Mouse (Mus musculus) MEL (cell line): ENCODE data around the gene Ugt1a9. TPM values are rescaled to one million over a fixed set of nuclear protein-coding genes. Genes with fewer than 3 reads are reported as not detected.
"Not testable (repeated sequence)": the region's sequence is repeated elsewhere in the genome, so short reads cannot be mapped to it uniquely, and the experiment has no call there.

Experiments
- DNase-seq: peaks from one replicate; pipeline ENCODE4 v3.0.0; 2011; ENCODE audit warnings: low read depth, low spot score
- H3K27ac ChIP-seq: 2 replicates; pipeline ENCODE4 v1.5.1; 2012; ENCODE audit warnings: low read depth, mild to moderate bottlenecking, control low read depth, low read length, moderate library complexity; ENCODE audit not compliant: control insufficient read depth
- H3K27me3 ChIP-seq, 2 experiments: fragments of 150-350 bp in 1 of 2; sonication (generic) in 1 of 2; 2 replicates each; pipeline ENCODE4 v1.6.1; 2012; ENCODE audit warnings: low read length in 2 of 2, mild to moderate bottlenecking in 2 of 2, improper control_type of control experiment in 1 of 2, moderate library complexity in 1 of 2; ENCODE audit not compliant: insufficient read depth in 2 of 2, control insufficient read depth in 1 of 2
- H3K36me3 ChIP-seq, 2 experiments: 2 replicates each; pipeline ENCODE4 v1.6.1; 2012 to 2014; ENCODE audit warnings: low read length in 2 of 2, improper control_type of control experiment in 1 of 2, inconsistent platforms in 1 of 2, mild to moderate bottlenecking in 1 of 2; ENCODE audit not compliant: insufficient read depth in 2 of 2, control insufficient read depth in 1 of 2
- H3K4me1 ChIP-seq, 2 experiments: fragments of 150-350 bp in 1 of 2; sonication (generic) in 1 of 2; 2 replicates each; pipeline ENCODE4 v1.6.1; 2012; ENCODE audit warnings: low read length in 2 of 2, improper control_type of control experiment in 1 of 2, mild to moderate bottlenecking in 1 of 2; ENCODE audit not compliant: insufficient read depth in 2 of 2, control insufficient read depth in 1 of 2
- H3K4me3 ChIP-seq, 2 experiments: fragments of 150-350 bp in 1 of 2; sonication (generic) in 1 of 2; 2 replicates each; pipeline ENCODE4 v1.5.1; 2012; ENCODE audit warnings: low read depth in 2 of 2, low read length in 2 of 2, mild to moderate bottlenecking in 2 of 2, moderate library complexity in 2 of 2, control low read depth in 1 of 2, improper control_type of control experiment in 1 of 2; ENCODE audit not compliant: control insufficient read depth in 1 of 2, insufficient read depth in 1 of 2
- H3K79me2 ChIP-seq: 2 replicates; pipeline ENCODE4 v1.6.1; 2012; ENCODE audit warnings: mild to moderate bottlenecking, low read length, moderate library complexity; ENCODE audit not compliant: control insufficient read depth, poor library complexity, insufficient read depth
- H3K9ac ChIP-seq: 2 replicates; pipeline ENCODE4 v1.6.1; 2012; ENCODE audit warnings: low read depth, mild to moderate bottlenecking, control low read depth, low read length, moderate library complexity; ENCODE audit not compliant: control insufficient read depth, poor library complexity, severe bottlenecking
- H3K9me3 ChIP-seq: fragments of 150-350 bp; sonication (generic); replicated peaks from 2 replicates; pipeline ENCODE4 v1.6.1; 2012; ENCODE audit warnings: mild to moderate bottlenecking, low read length, improper control_type of control experiment, moderate library complexity; ENCODE audit not compliant: insufficient read depth
- CHD1 ChIP-seq: IDR thresholded peaks from 2 replicates; pipeline ENCODE4 v1.6.1; 2012; ENCODE audit warnings: low read depth, mild to moderate bottlenecking, inconsistent platforms, low read length, improper control_type of control experiment
- CHD2 ChIP-seq: IDR thresholded peaks from 2 replicates; pipeline ENCODE4 v1.6.1; 2011; ENCODE audit warnings: low read length, improper control_type of control experiment
- E2F4 ChIP-seq: IDR thresholded peaks from 2 replicates; pipeline ENCODE4 v1.6.1; 2011; ENCODE audit warnings: low read depth, low read length, improper control_type of control experiment, borderline replicate concordance
- ELF1 ChIP-seq: IDR thresholded peaks from 2 replicates; pipeline ENCODE4 v1.6.1; 2014; ENCODE audit warnings: low read depth, mild to moderate bottlenecking, inconsistent platforms, low read length, improper control_type of control experiment, moderate library complexity
- EP300 ChIP-seq, 2 experiments: IDR thresholded peaks; 2 replicates each; pipeline ENCODE4 v1.6.1; 2011; ENCODE audit warnings: improper control_type of control experiment in 2 of 2, low read length in 2 of 2, low read depth in 1 of 2, mild to moderate bottlenecking in 1 of 2
- HCFC1 ChIP-seq: IDR thresholded peaks from 2 replicates; pipeline ENCODE4 v1.6.1; 2012; ENCODE audit warnings: low read depth, mild to moderate bottlenecking, inconsistent platforms, low read length, improper control_type of control experiment, moderate library complexity
- MAX ChIP-seq: IDR thresholded peaks from 2 replicates; pipeline ENCODE4 v1.6.1; 2011; ENCODE audit warnings: low read length, improper control_type of control experiment
- MAZ ChIP-seq: IDR thresholded peaks from 2 replicates; pipeline ENCODE4 v1.6.1; 2012; ENCODE audit warnings: low read depth, mild to moderate bottlenecking, inconsistent platforms, low read length, improper control_type of control experiment
- MEF2A ChIP-seq: IDR thresholded peaks from 2 replicates; pipeline ENCODE4 v1.6.1; 2014; ENCODE audit warnings: low read depth, mild to moderate bottlenecking, inconsistent platforms, low read length, improper control_type of control experiment; ENCODE audit not compliant: poor library complexity, insufficient replicate concordance, severe bottlenecking; ENCODE audit errors: extremely low read depth
- MYB ChIP-seq: IDR thresholded peaks from 2 replicates; pipeline ENCODE4 v1.6.1; 2011; ENCODE audit warnings: mild to moderate bottlenecking, low read depth, low read length, improper control_type of control experiment
- NRF1 ChIP-seq: IDR thresholded peaks from 2 replicates; pipeline ENCODE4 v1.6.1; 2014; ENCODE audit warnings: low read depth, mild to moderate bottlenecking, inconsistent platforms, low read length, improper control_type of control experiment, moderate library complexity; ENCODE audit not compliant: poor library complexity, insufficient read depth, severe bottlenecking
- RAD21 ChIP-seq: IDR thresholded peaks from 2 replicates; pipeline ENCODE4 v1.6.1; 2011; ENCODE audit warnings: mild to moderate bottlenecking, low read depth, low read length, improper control_type of control experiment
- RCOR1 ChIP-seq: IDR thresholded peaks from 2 replicates; pipeline ENCODE4 v1.6.1; 2012; ENCODE audit warnings: low read depth, mild to moderate bottlenecking, inconsistent platforms, low read length, improper control_type of control experiment
- SIN3A ChIP-seq: IDR thresholded peaks from 2 replicates; pipeline ENCODE4 v1.6.1; 2012; ENCODE audit warnings: low read length, improper control_type of control experiment, inconsistent platforms
- SMC3 ChIP-seq: IDR thresholded peaks from 2 replicates; pipeline ENCODE4 v1.6.1; 2011; ENCODE audit warnings: low read depth, low read length, improper control_type of control experiment
- TBP ChIP-seq: IDR thresholded peaks from 2 replicates; pipeline ENCODE4 v1.8.0; 2011; ENCODE audit warnings: low read depth, low read length, improper control_type of control experiment
- UBTF ChIP-seq: IDR thresholded peaks from 2 replicates; pipeline ENCODE4 v1.6.1; 2012; ENCODE audit warnings: low read depth, mild to moderate bottlenecking, inconsistent platforms, low read length, improper control_type of control experiment, moderate library complexity, borderline replicate concordance; ENCODE audit not compliant: insufficient read depth
- ZC3H11A ChIP-seq: IDR thresholded peaks from 2 replicates; pipeline ENCODE4 v1.6.1; 2012; ENCODE audit warnings: low read depth, mild to moderate bottlenecking, inconsistent platforms, low read length, improper control_type of control experiment
- ZKSCAN1 ChIP-seq: IDR thresholded peaks from 2 replicates; pipeline ENCODE4 v1.6.1; 2012; ENCODE audit warnings: low read depth, mild to moderate bottlenecking, inconsistent platforms, low read length, improper control_type of control experiment, moderate library complexity
- polyA plus RNA-seq, 2 experiments: library from polyadenylated mRNA; stranded (reverse) in 1 of 2; unstranded in 1 of 2; fragments of >175 nt in 1 of 2; fragments of >200 nt in 1 of 2; gene quantifications; 2 replicates each; pipeline versions ENCODE4 v1.2.1 to v1.2.4; 2012; ENCODE audit warnings: low replicate concordance in 2 of 2, low read depth in 1 of 2; ENCODE audit not compliant: insufficient read length in 2 of 2, insufficient read depth in 1 of 2, missing spikeins in 1 of 2
- total RNA-seq: library from RNA; depleted of rRNA; stranded (reverse); fragments of 300-350 nt; gene quantifications from 2 replicates; pipeline ENCODE4 v1.2.3, GENCODE M21; 2012

Gene Ugt1a9
- total and polyA plus RNA-seq, 3 experiments: not detected

GRCm38 (mm10) chr1:88172190-88172589 is 101.6 kb downstream of the Ugt1a9 start:
- H3K79me2 ChIP-seq, H3K9ac ChIP-seq, H3K27me3 ChIP-seq, H3K9me3 ChIP-seq, H3K4me3 ChIP-seq, DNase-seq, H3K36me3 ChIP-seq, H3K4me1 ChIP-seq, H3K27ac ChIP-seq: not testable (repeated sequence)

- Histone ChIP-seq H3K4me1 (no peaks in the 10 kb centered on the region), H3K27me3 (no peaks in the 10 kb centered on the region; a peak in 1 of 4 replicates), H3K4me3 (no peak overlapping the region), H3K27ac (no peak overlapping the region), H3K9ac (no peak overlapping the region), H3K9me3 (no peaks in the 10 kb centered on the region), H3K36me3 (no peaks in the 10 kb centered on the region), H3K79me2 (no peaks in the 10 kb centered on the region)
- TF ChIP-seq MAZ: no peak
- no peak for TF ChIP-seq CHD1
- TF ChIP-seq HCFC1: no peak
- no peak for TF ChIP-seq CHD2
- TF ChIP-seq SIN3A: no peak
- TF ChIP-seq RCOR1: no peak
- TF ChIP-seq RAD21: no peak
- TF ChIP-seq ZKSCAN1: no peak
- no peak for TF ChIP-seq ELF1
- no peak for TF ChIP-seq MYB
- no peak for TF ChIP-seq E2F4
- TF ChIP-seq TBP: no peak
- TF ChIP-seq EP300 (IDR thresholded peaks at IDR 0.05; ENCODE audit: low read depth in 1 of 2, low read length in 2 of 2): no peak
- no peak for TF ChIP-seq MEF2A
- no peak for TF ChIP-seq ZC3H11A
- no peak for TF ChIP-seq UBTF
- TF ChIP-seq NRF1: no peak
- no peak for TF ChIP-seq MAX
- no peak for TF ChIP-seq SMC3
- no peak for DNase-seq
These were observed 109.1 kb downstream of the Ugt1a9 start for GRCm38 (mm10) chr1:88179657-88180056.
